Mouse (Mus musculus) embryonic facial prominence, embryonic 14.5 days (tissue): ENCODE data around the gene Il25. TPM values are rescaled to one million over a fixed set of nuclear protein-coding genes. Genes with fewer than 3 reads are reported as not detected.
A peak's percentile ranks its signal among the peaks of the same experiment; 100 is the strongest.

ENCODE experiments used
- ATAC-seq: fragments of 200-750 bp; cut with Nextera tagmentation; 2 replicates; pipeline ENCODE4 v1.8.0; 2017; ENCODE audit warnings: low read depth, moderate number of reproducible peaks, moderate TSS enrichment
- DNase-seq: peaks from one replicate; pipeline ENCODE4 v3.0.0-alpha.2; 2015; ENCODE audit warnings: low spot score
- H3K27ac ChIP-seq: fragments of 300-500 bp; sonication (generic); replicated peaks from 2 replicates; pipeline ENCODE4 v1.5.1; 2014; ENCODE audit warnings: low read depth, mild to moderate bottlenecking, low read length, moderate library complexity
- H3K27me3 ChIP-seq: fragments of 300-500 bp; sonication (generic); replicated peaks from 2 replicates; pipeline ENCODE4 v1.6.1; 2014; ENCODE audit warnings: low read length; ENCODE audit not compliant: control insufficient read depth, insufficient read depth
- H3K36me3 ChIP-seq: fragments of 300-500 bp; sonication (generic); 2 replicates; pipeline ENCODE4 v1.6.1; 2014; ENCODE audit warnings: low read length, mixed read lengths; ENCODE audit not compliant: control insufficient read depth, insufficient read depth
- H3K4me1 ChIP-seq: fragments of 300-500 bp; sonication (generic); 2 replicates; pipeline ENCODE4 v1.6.1; 2014; ENCODE audit warnings: antibody characterized with exemption, low read length; ENCODE audit not compliant: control insufficient read depth, insufficient read depth
- H3K4me2 ChIP-seq: fragments of 300-500 bp; sonication (generic); 2 replicates; pipeline ENCODE4 v1.6.1; 2014; ENCODE audit warnings: low read depth, mild to moderate bottlenecking, low read length, moderate library complexity, mixed read lengths
- H3K4me3 ChIP-seq: fragments of 300-500 bp; sonication (generic); 2 replicates; pipeline ENCODE4 v1.5.1; 2014; ENCODE audit warnings: low read depth, mild to moderate bottlenecking, low read length
- H3K9ac ChIP-seq: fragments of 300-500 bp; sonication (generic); 2 replicates; pipeline ENCODE4 v1.6.1; 2014; ENCODE audit warnings: low read depth, mild to moderate bottlenecking, low read length, moderate library complexity, mixed read lengths
- H3K9me3 ChIP-seq: fragments of 300-500 bp; sonication (generic); 2 replicates; pipeline ENCODE4 v1.6.1; 2016; ENCODE audit warnings: low read length; ENCODE audit not compliant: control insufficient read depth
- WGBS: fragments of 180-500 bp; shearing (Covaris S2); extraction: QIAGEN DNeasy Blood & Tissue Kit; methylation state at CpG from one replicate; pipeline ENCODE4 v1.1.7; 2014; 5-methylcytosine and 5-hydroxymethylcytosine counted together
- polyA plus RNA-seq: library from polyadenylated mRNA; unstranded; fragments of >200 nt; fragmentation: Nextera tagmentation; extraction: Ambion mirVana; gene quantifications from 2 replicates; pipeline ENCODE4 v1.2.1, GENCODE M21; 2014

Il25 gene
- polyA plus RNA-seq, 1 experiment from 2014 or later = 0.49 TPM

- Histone ChIP-seq H3K27me3 (no peaks in the 10 kb centered on the region), H3K36me3 (no peaks in the 10 kb centered on the region), H3K27ac (peak overlapping the region; percentile 82), H3K4me3 (no peak overlapping the region), H3K4me1 (peaks cover 9% of the 10 kb centered on the region), H3K9me3 (no peaks in the 10 kb centered on the region), H3K9ac (peak overlapping the region; percentile 39; the same call in 1 of the 2 replicates), H3K4me2 (peak overlapping the region; percentile 25)
- WGBS = 30% methylated on average over 6 of the region's 6 CpGs
- DNase-seq (no peak), ATAC-seq (no peak)
Observed at GRCm38 (mm10) chr14:54936831-54937160, 4.3 kb downstream of the Il25 start.

- WGBS = 89% methylated on average over 16 of the region's 16 CpGs
Observed at GRCm38 (mm10) chr14:54937361-54938182, 5.1 kb downstream of the Il25 start.

GRCm38 (mm10) chr14:54938431-54939219 is 6.1 kb downstream of the Il25 start:
- H3K27me3 ChIP-seq = no peaks in the 10 kb centered on the region
- H3K27ac ChIP-seq = no peak overlapping the region
- no peaks in the 10 kb centered on the region for H3K36me3 ChIP-seq
- H3K4me3 ChIP-seq = no peak overlapping the region
- no peaks in the 10 kb centered on the region for H3K9me3 ChIP-seq
- DNase-seq (no peak), ATAC-seq (no peak)
- no peak overlapping the region for H3K9ac ChIP-seq
- 74% methylated on average over 15 of the region's 15 CpGs for WGBS
- peaks cover 2% of the 10 kb centered on the region; the same call in 1 of the 2 replicates for H3K4me1 ChIP-seq
- no peak overlapping the region for H3K4me2 ChIP-seq

More at GRCm38 (mm10) chr14:54937361-54938182, 5.1 kb downstream of the Il25 start:
- Histone ChIP-seq H3K4me3 (no peak overlapping the region), H3K9me3 (no peaks in the 10 kb centered on the region), H3K36me3 (no peaks in the 10 kb centered on the region), H3K4me1 (peaks cover 9% of the 10 kb centered on the region), H3K9ac (no peak overlapping the region), H3K27ac (no peak overlapping the region; the same call in 1 of the 2 replicates), H3K27me3 (no peaks in the 10 kb centered on the region), H3K4me2 (peak overlapping the region; percentile 25; the same call in 1 of the 2 replicates)
- no peak for DNase-seq
- no peak for ATAC-seq

- Histone ChIP-seq H3K36me3 (no peaks in the 10 kb centered on the region), H3K4me1 (peaks cover 2% of the 10 kb centered on the region; the same call in 1 of the 2 replicates), H3K4me3 (no peak overlapping the region), H3K9ac (no peak overlapping the region), H3K27me3 (no peaks in the 10 kb centered on the region), H3K9me3 (no peaks in the 10 kb centered on the region), H3K27ac (no peak overlapping the region), H3K4me2 (no peak overlapping the region)
- no peak; the same call in 1 of the 2 replicates for ATAC-seq
- 55% methylated on average over 12 of the region's 12 CpGs for WGBS
- DNase-seq = peak; percentile 70
Observed at GRCm38 (mm10) chr14:54939434-54940175, 7.1 kb downstream of the Il25 start.

DNA sequence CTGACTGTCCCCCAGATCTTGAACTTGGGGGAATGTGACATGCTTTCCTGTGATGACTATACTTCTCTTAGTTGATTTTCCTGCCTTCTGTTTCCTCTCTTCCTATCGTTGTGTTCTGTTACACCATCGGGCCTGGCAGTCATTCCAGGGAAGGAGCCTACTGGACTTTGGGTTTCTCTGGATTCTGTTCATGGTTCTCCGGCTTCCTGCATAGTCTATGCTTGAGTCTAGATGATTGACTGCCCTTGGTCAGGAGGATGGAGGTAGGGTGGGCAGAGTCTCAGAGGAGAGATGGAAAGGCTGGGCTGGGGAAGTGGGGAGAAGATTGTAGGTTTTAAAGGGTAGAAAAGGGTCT is 7.7 kb downstream of the Il25 start:
- Histone ChIP-seq H3K36me3 (no peaks in the 10 kb centered on the region), H3K4me2 (no peak overlapping the region), H3K4me3 (no peak overlapping the region), H3K27ac (no peak overlapping the region), H3K27me3 (no peaks in the 10 kb centered on the region), H3K4me1 (peaks cover 2% of the 10 kb centered on the region; the same call in 1 of the 2 replicates), H3K9ac (no peak overlapping the region), H3K9me3 (no peaks in the 10 kb centered on the region)
- no peak for ATAC-seq
- WGBS = 83% methylated on average over 3 of the region's 3 CpGs
- DNase-seq = no peak

GRCm38 (mm10) chr14:54941024-54941978 is 8.8 kb downstream of the Il25 start:
- no peaks in the 10 kb centered on the region for H3K9me3 ChIP-seq
- H3K4me3 ChIP-seq = no peak overlapping the region
- no peak overlapping the region for H3K4me2 ChIP-seq
- H3K27me3 ChIP-seq = no peaks in the 10 kb centered on the region
- H3K9ac ChIP-seq = peak overlapping the region; percentile 5; the same call in 1 of the 2 replicates
- H3K36me3 ChIP-seq = no peaks in the 10 kb centered on the region
- ATAC-seq (no peak), DNase-seq (no peak)
- H3K4me1 ChIP-seq = no peaks in the 10 kb centered on the region; the same call in 1 of the 2 replicates
- H3K27ac ChIP-seq = no peak overlapping the region
- WGBS = 57% methylated on average over 13 of the region's 13 CpGs

- 87% methylated on average over 8 of the region's 8 CpGs for WGBS
- no peak for ATAC-seq
- no peak overlapping the region for H3K27ac ChIP-seq
Observed at GRCm38 (mm10) chr14:54942479-54942878, 10.0 kb downstream of the Il25 start.

More at GRCm38 (mm10) chr14:54942479-54942878, 10.0 kb downstream of the Il25 start:
- no peaks in the 10 kb centered on the region for H3K4me1 ChIP-seq
- no peak for DNase-seq
- H3K9ac ChIP-seq = no peak overlapping the region
- no peaks in the 10 kb centered on the region for H3K9me3 ChIP-seq
- no peaks in the 10 kb centered on the region for H3K36me3 ChIP-seq
- no peak overlapping the region for H3K4me3 ChIP-seq
- H3K27me3 ChIP-seq = no peaks in the 10 kb centered on the region
- no peak overlapping the region for H3K4me2 ChIP-seq
